ENCODE assay signal across 9 mouse cellular contexts in the genomic region with DNA sequence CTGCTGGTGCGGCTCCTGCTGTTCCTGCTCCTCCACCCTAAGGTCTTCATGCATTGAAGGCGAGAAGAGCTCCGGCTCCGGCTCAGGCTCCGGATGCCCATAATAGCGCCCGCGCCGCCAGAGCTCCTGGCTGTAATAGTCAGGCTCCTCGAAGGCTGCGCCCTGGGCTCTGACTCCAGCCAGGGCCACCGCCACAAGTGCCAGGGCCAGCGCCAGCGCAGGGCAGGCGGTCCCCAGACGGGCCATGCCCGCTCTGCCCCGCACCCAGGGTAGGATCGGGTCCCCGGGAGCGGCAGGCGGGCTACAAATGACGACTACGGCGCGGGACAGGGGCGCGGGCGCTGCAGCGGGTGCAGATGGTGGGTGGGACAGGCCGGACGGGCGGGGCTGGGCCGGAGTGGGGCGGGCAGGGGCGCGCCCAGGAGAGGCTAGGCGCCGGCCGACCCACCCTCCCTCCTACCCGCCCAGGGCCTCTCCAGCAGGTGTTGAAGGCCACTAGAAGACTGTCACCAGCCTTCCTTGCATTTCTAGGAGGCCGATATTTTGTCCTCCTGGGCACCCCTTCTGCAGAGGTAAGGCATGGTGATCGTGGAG. TPM values are rescaled to one million over a fixed set of nuclear protein-coding genes. Genes with fewer than 3 reads are reported as not detected.
DNase-seq lines count a peak whose midpoint lies in the region; ATAC-seq and TF ChIP-seq lines count a peak whose summit lies in the region.
"Had no signal": no experiment of that assay in that cellular context is flagged by ENCODE, and none has a peak within 500 bp of the region (broad histone marks: within the 10 kb centered on the region; RNA-seq: fewer than 3 reads in every experiment).

A gene (minus strand): TSS at position 372 of the 594 bp plus-strand sequence.

- H3K9me3 ChIP-seq in ES-E14 (ENCODE audit: control insufficient read depth, insufficient read depth, low read depth, low read length) = no peaks in the 10 kb centered on the region
- no peaks in the 10 kb centered on the region for H3K9me3 ChIP-seq in forebrain, embryonic 12.5 days
- no peaks in the 10 kb centered on the region for H3K9me3 ChIP-seq in hindbrain, embryonic 16.5 days (ENCODE audit: control insufficient read depth, low read length)
- no peaks in the 10 kb centered on the region for H3K9me3 ChIP-seq in neural tube, embryonic 15.5 days (replicated peaks)

- H3K27me3 ChIP-seq in forebrain, embryonic 12.5 days = peaks cover 40% of the 10 kb centered on the region
- H3K27me3 ChIP-seq in hindbrain, embryonic 16.5 days (replicated peaks; ENCODE audit: control insufficient read depth, insufficient read depth, low read length) = no peaks in the 10 kb centered on the region; the same call in 1 of the 2 replicates
- H3K27me3 ChIP-seq in neural tube, embryonic 15.5 days (replicated peaks) = peaks cover 22% of the 10 kb centered on the region

- 3% methylated on average over 43 of the region's 43 CpGs for WGBS in forebrain, embryonic 12.5 days
- WGBS in hindbrain, embryonic 16.5 days = 4% methylated on average over 39 of the region's 43 CpGs
- 3% methylated on average over 43 of the region's 43 CpGs for WGBS in neural tube, embryonic 15.5 days

- H3K27ac ChIP-seq in ES-E14 (ENCODE audit: insufficient read depth, low read depth, low read length, poor library complexity, severe bottlenecking) = no peak within 1 kb of the TSS
- no peak within 1 kb of the TSS for H3K27ac ChIP-seq in forebrain, embryonic 12.5 days
- peak within 1 kb of the TSS; percentile 31 for H3K27ac ChIP-seq in hindbrain, embryonic 16.5 days (ENCODE audit: low read depth, low read length)
- H3K27ac ChIP-seq in neural tube, embryonic 15.5 days (replicated peaks) = no peak within 1 kb of the TSS

- peak; percentile 2 to 8 for DNase-seq in cerebellum, postnatal 36 days
- no peak for DNase-seq in cerebellum, adult 11 months
- no peak for DNase-seq in ES-E14 (ENCODE audit: low read depth, low spot score)
- no peak for DNase-seq in thymus, postnatal 4 days

- H3K4me2 ChIP-seq in forebrain, embryonic 12.5 days = peak within 1 kb of the TSS; percentile 79
- peak within 1 kb of the TSS; percentile 84 for H3K4me2 ChIP-seq in hindbrain, embryonic 16.5 days (ENCODE audit: low read length)
- peak within 1 kb of the TSS; percentile 78 for H3K4me2 ChIP-seq in neural tube, embryonic 15.5 days

- in situ Hi-C loops in ES-E14 (cut with MboI; ENCODE audit: low sequenced_read_pairs in 2 of 2, unreplicated experiment in 2 of 2) = no loop called here

- H3K4me1 ChIP-seq in ES-E14 (ENCODE audit: control insufficient read depth in 2 of 2, insufficient read depth in 2 of 2, low read length in 2 of 2, poor library complexity in 1 of 2) = 0 out of 4 replicates have a peak, but pooled peaks cover 0 to 2% of the 10 kb centered on the region in 2 experiments
- peaks cover 19% of the 10 kb centered on the region for H3K4me1 ChIP-seq in forebrain, embryonic 12.5 days
- H3K4me1 ChIP-seq in hindbrain, embryonic 16.5 days (ENCODE audit: control insufficient read depth, insufficient read depth, low read depth, low read length) = peaks cover 22% of the 10 kb centered on the region
- peaks cover 38% of the 10 kb centered on the region for H3K4me1 ChIP-seq in neural tube, embryonic 15.5 days

- H3K9ac ChIP-seq in ES-E14 (ENCODE audit: insufficient read depth, low read depth, low read length, poor library complexity, severe bottlenecking) = peak within 1 kb of the TSS; percentile 48; the same call in 1 of the 2 replicates
- H3K9ac ChIP-seq in forebrain, embryonic 12.5 days = peak within 1 kb of the TSS; percentile 54
- peak within 1 kb of the TSS; percentile 64 for H3K9ac ChIP-seq in hindbrain, embryonic 16.5 days (ENCODE audit: low read depth, low read length)
- H3K9ac ChIP-seq in neural tube, embryonic 15.5 days (replicated peaks) = peak within 1 kb of the TSS; percentile 51

- no peaks in the 10 kb centered on the region for H3K36me3 ChIP-seq in ES-E14 (ENCODE audit: control insufficient read depth, insufficient read depth, low read length, poor library complexity, severe bottlenecking)
- no peaks in the 10 kb centered on the region for H3K36me3 ChIP-seq in forebrain, embryonic 12.5 days (replicated peaks)
- H3K36me3 ChIP-seq in hindbrain, embryonic 16.5 days (ENCODE audit: control insufficient read depth, insufficient read depth, low read length) = no peaks in the 10 kb centered on the region
- no peaks in the 10 kb centered on the region for H3K36me3 ChIP-seq in neural tube, embryonic 15.5 days

- peak within 1 kb of the TSS; percentile 68 to 76 for H3K4me3 ChIP-seq in ES-E14 (ENCODE audit: insufficient read depth in 1 of 2, low read depth in 1 of 2, low read length in 2 of 2, poor library complexity in 1 of 2, severe bottlenecking in 1 of 2)
- peak within 1 kb of the TSS; percentile 45 for H3K4me3 ChIP-seq in forebrain, embryonic 12.5 days (replicated peaks)
- peak within 1 kb of the TSS; percentile 35 for H3K4me3 ChIP-seq in hindbrain, embryonic 16.5 days (ENCODE audit: low read length)
- H3K4me3 ChIP-seq in neural tube, embryonic 15.5 days (replicated peaks) = peak within 1 kb of the TSS; percentile 36

- ATAC-seq in forebrain, embryonic 12.5 days (ENCODE audit: low FRiP score) = no peak
- ATAC-seq in hindbrain, embryonic 16.5 days = peak; percentile 35; the same call in 1 of the 2 replicates
- no peak for ATAC-seq in neural tube, embryonic 15.5 days (ENCODE audit: low FRiP score)
- ATAC-seq in granulocyte monocyte progenitor cell, adult 5-6 weeks (replicated peaks; ENCODE audit: poor library complexity, severe bottlenecking) = no peak

TF ChIP-seq in ES-E14, 5 proteins besides CTCF, POLR2A, EP300 and RAD21:
- TF ChIP-seq CHD2 (IDR thresholded peaks at IDR 0.05; ENCODE audit: low read depth, low read length) (no peak), ZNF384 (IDR thresholded peaks at IDR 0.05; ENCODE audit: low read depth, low read length) (no peak), ZC3H11A (IDR thresholded peaks at IDR 0.05; ENCODE audit: borderline replicate concordance, low read depth, low read length) (no peak), MAFK (IDR thresholded peaks at IDR 0.05; ENCODE audit: insufficient read depth, low read depth, low read length) (no peak), HCFC1 (IDR thresholded peaks at IDR 0.05; ENCODE audit: borderline replicate concordance, insufficient read depth, low read length) (no peak)

RNA-seq across cellular contexts. Expression of the gene that starts here (rescaled TPM):
- total RNA-seq in ES-E14 (2012; rRNA removed) = 0.76 and 1.2 TPM in 2 replicates
- 3.1 and 5.1 TPM in 2 replicates for polyA plus RNA-seq in forebrain, embryonic 12.5 days (2016; fragmentation: Nextera tagmentation; extraction: Ambion mirVana)
- 1.7 and 2.2 TPM in 2 replicates for polyA plus RNA-seq in hindbrain, embryonic 16.5 days (2015; fragmentation: Nextera tagmentation; extraction: Ambion mirVana)
- 1.3 and 1.4 TPM in 2 replicates for polyA plus RNA-seq in neural tube, embryonic 15.5 days (2015; fragmentation: Nextera tagmentation; extraction: Ambion mirVana)
- total RNA-seq in granulocyte monocyte progenitor cell, adult 5-6 weeks (2014; fragmentation: Nextera tagmentation) = not detected in 2 replicates
- not detected in 2 replicates for total RNA-seq in granulocyte monocyte progenitor cell, adult 5-6 weeks (2017)
- total RNA-seq: common myeloid progenitor, adult 5-6 weeks had no signal

Comparison
In these comparisons a context has a peak if more than half of its experiments do, and no peak if none do; other contexts are left out.
1. DNase-seq: peak in cerebellum, postnatal 36 days (2 of 2); none in cerebellum, adult 11 months (single experiment), ES-E14 (single experiment) and thymus, postnatal 4 days (single experiment).
2. Peak in every context shown above with its lines, with median percentiles within 50 percentile points of each other: H3K4me3 ChIP-seq, H3K9ac ChIP-seq and H3K4me2 ChIP-seq.